Mouse (Mus musculus) macrophage (primary cell): ENCODE measurements at regions not wholly inside any gene's neighbourhood (a gene's known extent, or its start where the extent isn't known, plus 50 kb on each side); places are given as distances from the start of the nearest gene placed in this dataset.

Experiments
- H3K27ac ChIP-seq: fragments of 350-480 bp; formaldehyde crosslinking; 2 replicates; pipeline ENCODE4 v1.9.0; 2021
- H3K36me3 ChIP-seq: fragments of 350-480 bp; formaldehyde crosslinking; 2 replicates; pipeline ENCODE4 v1.9.0; 2021; ENCODE audit errors: inconsistent target
- H3K4me3 ChIP-seq: fragments of 350-480 bp; formaldehyde crosslinking; 2 replicates; pipeline ENCODE4 v1.9.0; 2021; ENCODE audit errors: inconsistent target
- H3K79me2 ChIP-seq: fragments of 350-480 bp; formaldehyde crosslinking; 2 replicates; pipeline ENCODE4 v1.9.0; 2021; ENCODE audit errors: inconsistent target
- WGBS: methylation state at CpG from one replicate; pipeline ENCODE4 v1.1.7; 2026; ENCODE audit warnings: inconsistent platforms; ENCODE audit not compliant: missing documents; 5-methylcytosine and 5-hydroxymethylcytosine counted together

DNA sequence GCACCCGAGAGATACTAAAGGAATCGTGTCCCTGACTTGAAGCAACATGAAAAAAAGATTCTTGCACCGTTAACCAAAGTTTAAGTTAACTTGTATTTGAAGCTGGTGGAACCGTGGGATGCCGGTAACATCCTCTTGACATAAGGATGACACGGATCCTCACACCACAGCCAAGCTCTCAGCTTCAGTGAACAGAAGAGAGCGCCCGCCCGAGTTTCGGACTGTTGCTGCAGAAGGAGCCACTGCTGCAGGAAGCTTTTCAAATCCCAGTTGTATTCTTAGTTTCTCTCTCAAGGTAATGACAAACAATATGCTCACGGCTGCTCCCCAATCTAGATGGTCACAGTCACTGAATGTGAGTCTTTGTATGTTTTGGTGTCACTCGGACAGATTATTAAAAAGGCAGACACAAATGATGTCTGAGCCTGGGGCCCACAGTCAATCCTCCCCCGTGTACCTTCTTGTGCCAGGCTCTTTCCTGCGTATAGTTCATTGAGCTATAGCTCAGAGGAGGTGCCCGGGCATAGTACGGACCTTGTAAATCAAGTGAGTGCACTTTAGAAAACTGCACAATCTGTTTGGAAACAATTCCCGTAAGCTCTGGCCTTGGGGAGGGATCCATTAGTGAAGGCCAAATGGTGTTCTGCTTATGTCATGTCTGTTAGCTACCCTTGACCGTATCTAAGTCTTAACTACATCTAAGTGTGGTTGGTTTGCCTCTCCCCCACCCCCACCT lies 99.3 kb upstream of the Ankrd55 start:
- no peak overlapping the region for H3K27ac ChIP-seq

GRCm38 (mm10) chr13:112189605-112190004 lies 98.6 kb upstream of the Ankrd55 start:
- WGBS, result 94% methylated on average over 5 of the region's 5 CpGs
- Histone ChIP-seq H3K4me3 (no peak overlapping the region), H3K79me2 (no peaks in the 10 kb centered on the region), H3K27ac (no peak overlapping the region), H3K36me3 (no peaks in the 10 kb centered on the region)

More for the DNA sequence above, 99.3 kb upstream of the Ankrd55 start:
- H3K79me2 ChIP-seq, result no peaks in the 10 kb centered on the region
- WGBS, result 97% methylated on average over 18 of the region's 18 CpGs
- no peak overlapping the region for H3K4me3 ChIP-seq
- no peaks in the 10 kb centered on the region for H3K36me3 ChIP-seq

GRCm38 (mm10) chr13:112192192-112192905 lies 95.9 kb upstream of the Ankrd55 start:
- H3K79me2 ChIP-seq, result no peaks in the 10 kb centered on the region
- no peak overlapping the region for H3K4me3 ChIP-seq
- H3K36me3 ChIP-seq, result no peaks in the 10 kb centered on the region
- no peak overlapping the region for H3K27ac ChIP-seq
- WGBS, result 75% methylated on average over 9 of the region's 9 CpGs

GRCm38 (mm10) chr13:112193676-112194075 lies 94.6 kb upstream of the Ankrd55 start:
- 91% methylated on average over 4 of the region's 5 CpGs for WGBS
- no peak overlapping the region for H3K4me3 ChIP-seq

DNA sequence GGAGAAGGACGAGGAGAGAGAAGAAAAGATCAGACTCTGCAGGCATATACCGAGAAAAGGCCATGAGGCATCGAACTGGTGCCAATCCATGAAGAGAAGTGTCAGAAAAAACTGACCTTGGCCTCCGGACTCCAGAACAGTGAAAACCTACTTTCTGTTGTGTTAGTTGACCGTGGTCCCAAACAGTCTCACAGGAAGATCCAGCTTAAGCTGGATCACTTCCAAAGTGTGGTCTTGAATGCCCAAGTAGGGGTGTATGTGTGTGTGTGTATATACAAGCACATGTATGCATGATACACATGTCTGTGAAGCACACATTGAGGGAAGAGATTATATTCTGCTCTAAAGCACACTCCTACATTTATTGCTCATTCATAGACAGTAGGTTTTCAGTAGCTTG lies 93.3 kb upstream of the Ankrd55 start:
- Histone ChIP-seq H3K27ac (no peak overlapping the region), H3K4me3 (no peak overlapping the region), H3K79me2 (no peaks in the 10 kb centered on the region), H3K36me3 (no peaks in the 10 kb centered on the region)
- WGBS, result 94% methylated on average over 5 of the region's 5 CpGs

More at GRCm38 (mm10) chr13:112193676-112194075, 94.6 kb upstream of the Ankrd55 start:
- Histone ChIP-seq H3K36me3 (no peaks in the 10 kb centered on the region), H3K27ac (no peak overlapping the region), H3K79me2 (no peaks in the 10 kb centered on the region)

DNA sequence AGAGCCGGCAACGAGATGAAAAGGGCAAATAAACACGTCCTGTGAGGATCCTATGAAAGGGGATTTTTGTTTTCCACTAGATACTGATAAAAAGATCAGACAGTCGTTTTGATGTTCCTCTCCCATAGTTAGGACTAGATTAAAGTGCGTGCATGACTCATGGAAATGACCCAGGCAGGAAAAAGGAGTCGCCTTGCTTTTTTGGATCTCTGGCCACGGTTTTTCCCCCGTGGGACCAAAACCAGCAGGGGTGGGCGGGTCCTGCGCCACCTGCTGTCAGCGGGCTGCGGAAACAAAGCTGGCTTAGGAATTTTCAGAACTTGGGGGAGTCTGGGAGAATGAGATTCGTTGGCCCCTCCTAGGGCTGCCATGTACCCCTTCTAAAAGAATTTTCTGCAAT lies 91.5 kb upstream of the Ankrd55 start:
- H3K36me3 ChIP-seq, result no peaks in the 10 kb centered on the region
- no peak overlapping the region for H3K27ac ChIP-seq
- no peak overlapping the region for H3K4me3 ChIP-seq
- 25% methylated on average over 13 of the region's 13 CpGs for WGBS
- H3K79me2 ChIP-seq, result no peaks in the 10 kb centered on the region

DNA sequence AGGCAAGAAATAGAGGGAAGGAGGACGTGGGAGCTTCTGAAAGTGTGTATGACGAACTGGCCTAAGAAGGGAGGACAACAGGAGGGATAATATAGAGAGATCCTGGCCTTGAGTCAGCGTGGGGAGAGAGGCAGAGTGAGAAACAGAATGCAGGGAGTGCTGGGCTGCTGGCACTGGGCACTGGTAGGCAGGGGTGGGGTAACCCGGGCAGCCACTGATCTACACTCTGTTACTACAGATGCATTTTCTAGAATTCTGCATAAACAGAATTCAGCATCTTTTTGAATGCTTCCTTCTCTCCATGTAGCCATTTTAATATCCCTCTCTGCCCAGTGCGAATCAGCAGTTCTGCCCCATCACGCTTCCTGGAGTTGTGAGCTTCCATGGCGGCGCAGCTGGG lies 84.5 kb upstream of the Ankrd55 start:
- Histone ChIP-seq H3K27ac (no peak overlapping the region), H3K4me3 (no peak overlapping the region), H3K79me2 (no peaks in the 10 kb centered on the region), H3K36me3 (no peaks in the 10 kb centered on the region)
- 93% methylated on average over 8 of the region's 8 CpGs for WGBS

- H3K36me3 ChIP-seq, result no peaks in the 10 kb centered on the region
- H3K79me2 ChIP-seq, result no peaks in the 10 kb centered on the region
- 90% methylated on average over 3 of the region's 3 CpGs for WGBS
- no peak overlapping the region for H3K27ac ChIP-seq
- no peak overlapping the region for H3K4me3 ChIP-seq
These were observed 84.0 kb upstream of the Ankrd55 start for GRCm38 (mm10) chr13:112204204-112204603.

GRCm38 (mm10) chr13:112204813-112205212 lies 83.4 kb upstream of the Ankrd55 start:
- Histone ChIP-seq H3K4me3 (no peak overlapping the region), H3K36me3 (no peaks in the 10 kb centered on the region), H3K79me2 (no peaks in the 10 kb centered on the region), H3K27ac (no peak overlapping the region)
- 89% methylated on average over 5 of the region's 5 CpGs for WGBS

GRCm38 (mm10) chr13:112207617-112208235 lies 80.5 kb upstream of the Ankrd55 start:
- Histone ChIP-seq H3K79me2 (no peaks in the 10 kb centered on the region), H3K4me3 (no peak overlapping the region), H3K36me3 (no peaks in the 10 kb centered on the region), H3K27ac (no peak overlapping the region)
- WGBS, result 93% methylated on average over 12 of the region's 12 CpGs

GRCm38 (mm10) chr13:112211841-112212240 lies 76.4 kb upstream of the Ankrd55 start:
- H3K27ac ChIP-seq, result no peak overlapping the region
- WGBS, result 84% methylated on average over 9 of the region's 9 CpGs
- no peak overlapping the region for H3K4me3 ChIP-seq
- no peaks in the 10 kb centered on the region for H3K36me3 ChIP-seq
- H3K79me2 ChIP-seq, result no peaks in the 10 kb centered on the region

DNA sequence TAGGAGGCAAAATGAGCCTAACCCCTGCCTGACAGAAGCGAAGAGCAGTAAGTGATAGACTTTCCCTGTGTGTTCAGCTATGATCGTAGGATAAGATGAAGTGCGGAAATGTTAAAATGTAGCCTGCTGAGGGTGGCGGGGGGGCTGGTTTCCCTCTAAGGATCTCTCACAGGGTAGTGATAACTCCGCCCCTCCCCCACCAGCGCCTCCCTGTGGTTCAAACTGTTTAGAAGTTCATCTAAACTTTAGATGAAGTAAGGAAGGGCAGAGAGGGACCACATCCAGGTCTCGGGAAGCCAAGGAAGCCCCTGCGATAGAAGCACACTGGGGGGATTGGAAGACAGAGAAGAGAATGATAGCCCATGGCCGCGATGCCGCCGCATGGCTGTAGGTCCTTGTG lies 75.9 kb upstream of the Ankrd55 start:
- Histone ChIP-seq H3K4me3 (no peak overlapping the region), H3K27ac (no peak overlapping the region), H3K36me3 (no peaks in the 10 kb centered on the region), H3K79me2 (no peaks in the 10 kb centered on the region)
- WGBS, result 95% methylated on average over 12 of the region's 12 CpGs

DNA sequence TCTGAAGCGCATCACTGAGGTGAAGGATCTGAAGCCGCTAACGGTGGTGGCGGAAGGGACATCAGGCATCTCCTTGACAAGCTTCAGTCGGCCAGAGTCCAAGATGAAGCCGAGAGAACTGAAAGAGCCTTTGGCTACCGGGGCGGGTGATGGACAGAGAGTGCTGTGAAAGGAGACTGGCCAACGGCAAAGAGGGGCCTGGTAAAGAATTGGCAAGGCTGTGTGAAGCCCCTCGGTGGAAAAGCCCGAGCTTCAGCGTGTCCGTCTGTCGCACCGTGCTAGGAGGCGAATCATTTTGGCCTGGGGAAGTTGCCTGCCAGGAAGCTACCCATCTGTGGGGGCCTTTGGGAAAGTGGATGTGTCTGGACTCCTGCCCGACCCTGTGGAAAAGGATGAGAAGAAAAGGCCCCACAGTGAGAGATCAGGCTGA lies 74.6 kb upstream of the Ankrd55 start:
- Histone ChIP-seq H3K79me2 (no peaks in the 10 kb centered on the region), H3K36me3 (no peaks in the 10 kb centered on the region), H3K27ac (no peak overlapping the region), H3K4me3 (no peak overlapping the region)
- 91% methylated on average over 16 of the region's 17 CpGs for WGBS

GRCm38 (mm10) chr13:112216084-112216483 lies 72.2 kb upstream of the Ankrd55 start:
- Histone ChIP-seq H3K36me3 (no peaks in the 10 kb centered on the region), H3K79me2 (no peaks in the 10 kb centered on the region), H3K27ac (no peak overlapping the region), H3K4me3 (no peak overlapping the region)
- WGBS, result 95% methylated on average over 12 of the region's 14 CpGs

DNA sequence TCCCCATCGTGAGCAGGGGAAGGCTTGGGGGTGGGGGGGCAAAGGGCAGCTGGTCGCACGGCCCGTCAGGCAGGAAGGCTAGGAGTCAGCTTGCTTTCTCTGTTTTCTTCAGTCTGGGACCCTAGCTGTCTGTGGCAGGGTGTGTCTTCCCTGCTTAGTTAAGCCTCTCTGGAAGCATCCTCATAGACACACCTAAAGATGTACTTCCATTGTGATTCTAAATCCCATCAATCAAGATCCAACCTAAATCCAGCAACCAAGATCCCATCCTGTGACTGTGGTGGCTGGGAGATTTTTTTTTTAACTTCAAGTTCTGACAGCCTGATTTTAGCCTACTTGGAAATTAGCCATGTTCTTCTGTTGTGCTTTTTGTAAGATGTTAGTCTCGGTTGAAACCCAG lies 69.9 kb upstream of the Ankrd55 start:
- Histone ChIP-seq H3K27ac (no peak overlapping the region), H3K36me3 (no peaks in the 10 kb centered on the region), H3K4me3 (no peak overlapping the region), H3K79me2 (no peaks in the 10 kb centered on the region)
- 89% methylated on average over 5 of the region's 5 CpGs for WGBS
